In genomic region chr5:103579680-103580420, GRCm38 (mm10) we compare ENCODE assay signal across 12 mouse cellular contexts. TPM values are rescaled to one million over a fixed set of nuclear protein-coding genes. Genes with fewer than 3 reads are reported as not detected.
DNase-seq lines count a peak whose midpoint lies in the region; ATAC-seq lines count a peak whose summit lies in the region.
"Had no signal": no experiment of that assay in that cellular context is flagged by ENCODE, and none has a peak within 500 bp of the region (broad histone marks: within the 10 kb centered on the region; RNA-seq: fewer than 3 reads in every experiment).

No protein-coding gene starts in this region.

- peaks cover 1% of the 10 kb centered on the region; the same call in 1 of the 2 replicates for H3K36me3 ChIP-seq in forebrain, embryonic 14.5 days (ENCODE audit: control insufficient read depth, insufficient read depth, low read length)
- no peaks in the 10 kb centered on the region; the same call in 1 of the 2 replicates for H3K36me3 ChIP-seq in forebrain, embryonic 11.5 days (ENCODE audit: control insufficient read depth, insufficient read depth, low read length)
- H3K36me3 ChIP-seq in midbrain, embryonic 10.5 days, result peaks cover 73% of the 10 kb centered on the region
- H3K36me3 ChIP-seq: G1E had no signal

- H3K9ac ChIP-seq in forebrain, embryonic 14.5 days (ENCODE audit: low read length), result no peak overlapping the region
- H3K9ac ChIP-seq in forebrain, embryonic 11.5 days (ENCODE audit: low read length), result no peak overlapping the region
- H3K9ac ChIP-seq: kidney, embryonic 15.5 days; limb, embryonic 15.5 days had no signal

- WGBS in forebrain, embryonic 14.5 days, result 69% methylated on average over 11 of the region's 11 CpGs
- WGBS in forebrain, embryonic 11.5 days, result 83% methylated on average over 11 of the region's 11 CpGs
- WGBS in large intestine, adult 2 months, result 38% methylated on average over 11 of the region's 11 CpGs
- 85% methylated on average over 11 of the region's 11 CpGs for WGBS in midbrain, embryonic 10.5 days

- no peaks in the 10 kb centered on the region for H3K9me3 ChIP-seq in forebrain, embryonic 14.5 days (replicated peaks; ENCODE audit: control insufficient read depth, low read length)
- H3K9me3 ChIP-seq in forebrain, embryonic 11.5 days (ENCODE audit: control insufficient read depth, low read length), result no peaks in the 10 kb centered on the region
- no peaks in the 10 kb centered on the region for H3K9me3 ChIP-seq in midbrain, embryonic 10.5 days (replicated peaks)
- H3K9me3 ChIP-seq: kidney, embryonic 15.5 days; limb, embryonic 15.5 days had no signal

- H3K4me1 ChIP-seq in forebrain, embryonic 14.5 days (ENCODE audit: control insufficient read depth, insufficient read depth, low read length), result no peaks in the 10 kb centered on the region
- H3K4me1 ChIP-seq in forebrain, embryonic 11.5 days (replicated peaks; ENCODE audit: control insufficient read depth, insufficient read depth, low read length), result no peaks in the 10 kb centered on the region
- H3K4me1 ChIP-seq in midbrain, embryonic 10.5 days, result no peaks in the 10 kb centered on the region
- H3K4me1 ChIP-seq: kidney, embryonic 15.5 days had no signal

- peak; percentile 61; the same call in 1 of the 2 replicates for ATAC-seq in forebrain, embryonic 14.5 days
- ATAC-seq in forebrain, embryonic 11.5 days (replicated peaks; ENCODE audit: low FRiP score), result no peak

- H3K27ac ChIP-seq in forebrain, embryonic 14.5 days (ENCODE audit: low read depth, low read length), result no peak overlapping the region
- H3K27ac ChIP-seq in forebrain, embryonic 11.5 days (ENCODE audit: low read depth, low read length), result no peak overlapping the region
- H3K27ac ChIP-seq in midbrain, embryonic 10.5 days (replicated peaks), result no peak overlapping the region
- H3K27ac ChIP-seq: kidney, embryonic 15.5 days; limb, embryonic 15.5 days had no signal

- DNase-seq in forebrain, embryonic 14.5 days (ENCODE audit: low spot score), result peak; percentile 54
- DNase-seq in forebrain, embryonic 11.5 days (ENCODE audit: low spot score), result no peak
- DNase-seq in urinary bladder, postnatal 25 days (ENCODE audit: low spot score), result peak; percentile 26
- no peak for DNase-seq in urinary bladder, postnatal 10 days (ENCODE audit: low spot score)
- peak; percentile 53 for DNase-seq in large intestine, adult 2 months (ENCODE audit: low read depth, low spot score)
- no peak for DNase-seq in midbrain, embryonic 10.5 days (ENCODE audit: low spot score)
- no peak for DNase-seq in right cerebral cortex, postnatal 14 days
- DNase-seq in layer of hippocampus, postnatal 14 days (ENCODE audit: low spot score in 2 of 2), result no peak

- no peak overlapping the region for H3K4me3 ChIP-seq in forebrain, embryonic 14.5 days (ENCODE audit: low read depth, low read length)
- no peak overlapping the region for H3K4me3 ChIP-seq in forebrain, embryonic 11.5 days (ENCODE audit: low read depth, low read length)
- no peak overlapping the region for H3K4me3 ChIP-seq in midbrain, embryonic 10.5 days
- H3K4me3 ChIP-seq: kidney, embryonic 15.5 days; limb, embryonic 15.5 days had no signal

- H3K4me2 ChIP-seq in forebrain, embryonic 14.5 days (ENCODE audit: low read length), result no peak overlapping the region
- no peak overlapping the region for H3K4me2 ChIP-seq in forebrain, embryonic 11.5 days (ENCODE audit: low read depth, low read length, severe bottlenecking)
- H3K4me2 ChIP-seq: heart, embryonic 11.5 days; kidney, embryonic 15.5 days; limb, embryonic 15.5 days had no signal

- H3K27me3 ChIP-seq in forebrain, embryonic 14.5 days (replicated peaks; ENCODE audit: control insufficient read depth, insufficient read depth, low read length), result no peaks in the 10 kb centered on the region
- H3K27me3 ChIP-seq in forebrain, embryonic 11.5 days (ENCODE audit: control insufficient read depth, insufficient read depth, low read length), result no peaks in the 10 kb centered on the region
- no peaks in the 10 kb centered on the region for H3K27me3 ChIP-seq in midbrain, embryonic 10.5 days (ENCODE audit: low read depth, poor library complexity, severe bottlenecking)
- H3K27me3 ChIP-seq: kidney, embryonic 15.5 days; limb, embryonic 15.5 days had no signal

RNA-seq across cellular contexts. Expression of gene Slc10a6, which starts 49.4 kb away (rescaled TPM):
- 0.08 TPM in 1 of 2 replicates, not detected in the other for polyA plus RNA-seq in forebrain, embryonic 14.5 days (2014; fragmentation: Nextera tagmentation; extraction: Ambion mirVana)
- polyA plus RNA-seq in forebrain, embryonic 11.5 days (2014; fragmentation: Nextera tagmentation; extraction: Ambion mirVana), result not detected in 2 replicates
- 1.4 and 1.8 TPM in 2 replicates for polyA plus RNA-seq in large intestine, adult 2 months (2012; rRNA removed)
- 0.12 TPM in 1 of 2 replicates, not detected in the other for polyA plus RNA-seq in midbrain, embryonic 10.5 days (2016; fragmentation: Nextera tagmentation; extraction: Ambion mirVana)
- under 1 TPM in 1 of 2 experiments, not detected in 1; 0.24 TPM for total RNA-seq in layer of hippocampus, postnatal 14 days (2021)
- polyA plus RNA-seq: G1E had no signal

Comparison
In these comparisons a context has a peak if more than half of its experiments do, and no peak if none do; other contexts are left out.
1. DNase-seq: peak in forebrain, embryonic 14.5 days (single experiment), urinary bladder, postnatal 25 days (single experiment) and large intestine, adult 2 months (single experiment); none in forebrain, embryonic 11.5 days (single experiment), urinary bladder, postnatal 10 days (single experiment), midbrain, embryonic 10.5 days (single experiment), right cerebral cortex, postnatal 14 days (single experiment) and layer of hippocampus, postnatal 14 days (0 of 2).